Mouse (Mus musculus): ENCODE measurements around the gene Endog. TPM values are rescaled to one million over a fixed set of nuclear protein-coding genes. Genes with fewer than 3 reads are reported as not detected.

The Endog gene
- polyA plus RNA-seq (2017; shearing (Covaris generic)): 23.6 TPM

DNA sequence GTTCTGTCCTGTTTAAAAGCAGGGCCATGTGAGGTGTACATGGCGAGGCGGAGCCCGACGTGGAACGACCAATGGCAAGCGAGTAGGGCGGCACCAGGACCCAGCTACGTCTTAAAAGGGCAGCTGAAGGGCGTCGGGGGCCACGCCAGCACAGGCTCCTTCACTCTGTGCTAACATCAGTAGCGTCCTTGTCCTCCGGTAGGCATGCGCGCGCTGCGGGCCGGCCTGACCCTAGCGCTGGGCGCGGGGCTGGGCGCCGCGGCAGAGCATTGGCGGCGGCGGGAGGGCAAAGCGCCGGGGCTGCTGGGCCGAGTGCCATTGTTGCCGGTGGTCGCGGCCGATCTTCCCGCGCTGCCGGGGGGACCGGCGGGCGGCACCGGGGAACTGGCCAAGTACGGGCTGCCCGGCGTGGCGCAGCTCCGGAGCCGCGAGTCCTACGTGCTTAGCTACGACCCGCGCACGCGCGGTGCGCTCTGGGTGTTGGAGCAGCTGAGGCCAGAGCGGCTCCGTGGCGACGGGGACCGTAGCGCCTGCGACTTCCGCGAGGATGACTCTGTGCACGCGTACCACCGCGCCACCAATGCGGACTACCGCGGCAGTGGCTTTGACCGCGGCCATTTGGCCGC is at the start of gene Endog:
Gene Endog, plus strand, starts transcription at position 123 of the 626 bp plus-strand sequence.

DNA sequence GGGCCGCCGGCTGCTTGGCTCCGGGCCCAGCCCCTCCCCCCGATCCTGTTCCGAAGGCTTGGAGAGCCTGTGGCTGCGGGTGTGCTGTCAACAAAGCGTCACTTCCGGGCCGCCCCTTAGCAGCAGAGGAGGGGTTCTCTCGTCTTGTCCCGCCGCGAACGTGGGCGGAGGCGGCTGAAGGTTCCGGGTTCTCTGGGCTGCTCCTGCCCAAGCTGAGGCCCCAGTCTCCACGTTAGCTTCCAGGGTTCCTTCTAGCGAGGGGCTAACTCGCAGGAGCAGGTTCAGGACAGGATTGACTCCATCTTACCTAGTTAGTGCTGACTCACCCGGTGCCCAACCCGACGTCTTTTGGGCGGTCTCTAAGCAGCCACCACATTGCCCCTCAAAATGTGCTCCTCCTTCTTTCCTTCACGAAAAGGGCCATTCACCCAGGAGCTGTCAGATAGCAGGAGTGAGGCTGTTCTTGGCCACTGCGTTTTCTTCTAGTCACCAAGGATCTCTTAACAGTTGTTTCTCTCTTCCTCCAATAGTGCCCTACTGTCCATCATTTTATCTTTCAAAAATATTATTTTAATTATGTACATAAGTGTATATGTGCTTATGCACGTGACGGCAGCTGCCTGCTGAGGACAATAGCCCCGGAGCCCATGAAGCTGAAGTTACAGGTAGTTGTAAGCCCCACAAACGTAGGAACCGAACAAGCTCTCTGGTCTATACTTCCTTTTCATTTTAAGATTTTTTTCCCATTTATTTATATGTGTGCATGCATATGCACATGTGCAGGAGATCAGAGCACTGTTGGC is 46.6 kb upstream of the Endog start, which contains the start of gene Zer1:
Gene Zer1, minus strand, starts transcription at position 114 of the 803 bp plus-strand sequence.

DNA sequence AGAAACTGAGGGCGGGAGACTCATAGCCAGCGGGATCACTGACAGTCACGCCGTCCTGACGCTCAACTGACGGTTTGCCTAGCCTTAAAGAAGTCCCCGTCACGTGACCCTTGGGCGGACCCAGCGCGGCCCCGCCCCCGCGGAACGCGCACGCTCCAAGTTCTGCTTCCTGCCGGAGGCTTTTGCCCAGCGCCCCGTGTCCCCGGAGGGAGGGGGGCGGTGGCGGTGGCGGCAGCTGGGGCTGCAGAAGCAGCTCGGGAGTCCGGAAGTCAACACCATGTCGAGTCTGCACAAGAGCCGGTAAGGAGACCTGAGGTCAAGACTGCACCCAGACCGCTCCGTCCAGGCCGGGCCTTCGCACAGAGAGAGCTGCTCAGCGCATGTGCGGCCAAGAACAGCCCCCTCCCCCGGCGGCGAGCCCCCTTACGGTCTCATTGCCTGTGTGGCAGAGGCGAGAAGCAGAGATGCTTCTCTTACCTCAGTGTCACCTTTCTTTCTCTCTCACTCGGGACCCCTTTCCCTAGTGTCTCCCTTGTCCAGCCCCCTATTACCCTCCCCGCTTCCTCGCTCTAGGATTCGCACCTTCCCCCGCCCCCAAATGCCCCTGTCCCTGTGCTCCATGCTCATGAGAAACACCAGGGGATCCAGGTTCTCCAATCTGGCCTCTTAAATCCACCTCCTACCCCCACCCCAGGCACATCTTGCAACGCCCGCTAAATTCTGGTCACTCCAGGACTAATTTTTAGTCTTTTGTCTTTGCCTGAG is 37.5 kb upstream of the Endog start, which contains the start of gene Tbc1d13:
Gene Tbc1d13, plus strand, starts transcription at position 134 of the 765 bp plus-strand sequence.

DNA sequence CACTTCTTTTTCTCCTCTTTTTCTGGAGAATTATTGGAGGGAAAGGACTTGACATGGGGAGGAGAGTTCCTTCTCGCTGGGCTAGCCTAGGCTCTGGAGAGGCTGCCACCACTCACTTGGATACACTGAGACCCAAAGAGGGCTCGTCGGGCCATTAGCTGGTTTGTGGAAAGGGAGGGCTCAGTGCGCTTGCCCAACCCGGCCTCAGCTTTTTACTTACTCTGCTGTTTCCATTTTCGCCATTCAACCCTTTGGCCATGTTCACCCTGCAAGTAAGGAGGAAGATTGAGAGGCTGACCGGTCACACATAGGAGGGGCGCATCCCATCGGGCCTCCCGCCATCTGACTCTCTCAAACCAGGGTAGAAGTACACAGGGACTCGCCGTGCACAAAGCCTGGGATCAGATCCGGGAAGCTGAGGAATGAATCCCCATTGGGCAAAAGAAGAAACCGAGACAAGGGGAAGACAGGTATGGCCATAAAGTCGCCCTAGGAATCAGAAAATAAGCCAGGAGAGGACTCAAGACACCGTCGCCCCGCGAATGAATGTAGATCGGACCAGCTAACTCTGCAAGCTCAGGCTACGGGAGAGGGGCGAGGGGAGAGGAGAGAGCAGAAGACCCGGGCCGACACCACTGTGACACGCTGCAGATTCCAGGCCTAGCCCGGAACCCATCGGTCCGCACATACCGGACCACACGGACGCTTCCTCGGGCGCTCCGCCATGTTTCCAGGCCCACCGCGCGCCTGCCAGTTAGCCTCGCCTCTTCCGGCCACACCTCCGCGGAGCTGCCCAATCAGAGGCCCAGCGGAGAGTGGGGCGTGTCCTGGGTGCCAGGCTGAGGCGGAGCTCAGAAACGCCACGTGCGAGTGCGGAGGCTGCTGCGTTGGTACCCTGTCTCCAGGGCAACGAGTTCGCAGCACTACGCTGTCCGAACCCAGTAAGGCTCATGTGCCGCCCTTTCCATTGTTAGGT is 6.7 kb downstream of the Endog start, which contains the start of gene Spout1:
Gene Spout1, minus strand, starts transcription at position 760 of the 976 bp plus-strand sequence.

DNA sequence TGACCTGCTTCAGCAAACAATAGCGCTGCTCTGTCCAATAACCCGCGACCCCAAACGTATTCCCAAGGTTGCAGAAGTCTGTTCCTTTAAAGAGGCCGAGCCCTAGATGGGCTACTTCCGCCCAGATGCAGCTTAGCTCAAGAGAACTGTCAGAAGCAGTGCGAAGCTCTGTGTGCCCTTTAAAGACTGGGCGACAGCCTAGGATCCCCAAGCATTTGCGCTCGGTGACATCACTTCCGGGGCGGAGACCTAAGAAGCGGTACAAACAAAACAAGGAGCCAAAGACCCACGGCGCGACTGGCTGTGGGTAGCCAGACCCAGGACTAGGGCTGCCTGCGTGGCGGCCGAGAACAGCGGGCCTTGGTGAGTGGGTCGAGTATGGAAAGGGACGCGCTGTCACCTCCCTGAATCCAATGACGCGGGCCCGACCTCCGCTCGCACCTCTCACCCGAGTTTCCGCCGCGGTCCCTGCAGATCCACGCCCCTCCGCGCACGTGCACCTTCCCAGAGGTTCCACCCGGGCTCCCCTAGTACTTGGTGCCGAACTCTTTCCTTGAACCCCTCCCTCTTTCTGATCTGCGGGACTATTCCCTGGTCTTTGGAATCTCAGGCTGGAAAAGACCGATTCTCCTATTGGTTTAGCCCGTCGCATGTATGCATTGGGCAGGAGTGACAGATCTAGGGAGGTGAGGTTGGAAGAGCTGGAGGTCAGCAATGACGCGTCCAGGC is 34.5 kb downstream of the Endog start, which contains the start of gene Kyat1:
Gene Kyat1, minus strand, starts transcription at position 219 of the 729 bp plus-strand sequence.

Other genes with a start within 250 kb of the Endog start
- 53.7 TPM for gene Gle1, start 236.1 kb upstream of the Endog start, polyA plus RNA-seq (2017; shearing (Covaris generic))
- gene Sptan1, start 205.9 kb upstream of the Endog start, polyA plus RNA-seq (2017; shearing (Covaris generic)): 87.7 TPM
- gene Wdr34, start 122.6 kb upstream of the Endog start, polyA plus RNA-seq (2017; shearing (Covaris generic)): 2.3 TPM
- gene Set, start 114.1 kb upstream of the Endog start, polyA plus RNA-seq (2017; shearing (Covaris generic)): 287 TPM
- 1.1 TPM for gene Pkn3, start 93.8 kb upstream of the Endog start, polyA plus RNA-seq (2017; shearing (Covaris generic))
- 9.4 TPM for gene Zdhhc12, start 77.8 kb upstream of the Endog start, polyA plus RNA-seq (2017; shearing (Covaris generic))
- 21.4 TPM for gene Zer1, start 46.9 kb upstream of the Endog start, polyA plus RNA-seq (2017; shearing (Covaris generic))
- 5.4 TPM for gene Tbc1d13, start 37.7 kb upstream of the Endog start, polyA plus RNA-seq (2017; shearing (Covaris generic))
- gene Spout1, start 7.0 kb downstream of the Endog start, polyA plus RNA-seq (2017; shearing (Covaris generic)): 28.2 TPM
- 7.8 TPM for gene Kyat1, start 34.4 kb downstream of the Endog start, polyA plus RNA-seq (2017; shearing (Covaris generic))
- 3.4 TPM for gene Lrrc8a, start 66.2 kb downstream of the Endog start, polyA plus RNA-seq (2017; shearing (Covaris generic))
- gene Gm28035, start 69.1 kb downstream of the Endog start, polyA plus RNA-seq (2017; shearing (Covaris generic)): 1.6 TPM
- gene Phyhd1, start 94.7 kb downstream of the Endog start, polyA plus RNA-seq (2017; shearing (Covaris generic)): 1.5 TPM
- gene Gm28038, start 109.5 kb downstream of the Endog start, polyA plus RNA-seq (2017; shearing (Covaris generic)): not detected
- 6.4 TPM for gene Dolk, start 114.8 kb downstream of the Endog start, polyA plus RNA-seq (2017; shearing (Covaris generic))
- gene Nup188, start 114.9 kb downstream of the Endog start, polyA plus RNA-seq (2017; shearing (Covaris generic)): 16.6 TPM
- gene Sh3glb2, start 187.8 kb downstream of the Endog start, polyA plus RNA-seq (2017; shearing (Covaris generic)): 79.2 TPM
- gene Miga2, start 192.7 kb downstream of the Endog start, polyA plus RNA-seq (2017; shearing (Covaris generic)): 4.6 TPM
- 20.8 TPM for gene Dolpp1, start 220.8 kb downstream of the Endog start, polyA plus RNA-seq (2017; shearing (Covaris generic))
- gene Crat, start 244.3 kb downstream of the Endog start, polyA plus RNA-seq (2017; shearing (Covaris generic)): 11.1 TPM
- 91.0 TPM for gene Ptpa, start 244.5 kb downstream of the Endog start, polyA plus RNA-seq (2017; shearing (Covaris generic))